Mouse (Mus musculus) natural killer cell, adult 2 months (primary cell): Measurements from ENCODE around the gene Ccng1.

Source experiments
- DNase-seq, 2 experiments: peaks; one replicate each; pipeline ENCODE4 v3.0.0; 2022; ENCODE audit warnings: low spot score in 2 of 2

Ccng1 gene

GRCm38 (mm10) chr11:40755109-40755627, at the start of gene Ccng1:
Gene Ccng1 (minus strand): TSS chr11:40755311.
- peak; percentile 80 to 84 for DNase-seq

- DNase-seq: no peak
Measured at GRCm38 (mm10) chr11:40790307-40790706, 35.2 kb upstream of the Ccng1 start.

GRCm38 (mm10) chr11:40789701-40790100, 34.6 kb upstream of the Ccng1 start:
- no peak for DNase-seq

GRCm38 (mm10) chr11:40786900-40787299, 31.8 kb upstream of the Ccng1 start:
- no peak for DNase-seq

- no peak for DNase-seq
Measured at GRCm38 (mm10) chr11:40784326-40784725, 29.2 kb upstream of the Ccng1 start.

GRCm38 (mm10) chr11:40783346-40783745, 28.2 kb upstream of the Ccng1 start:
- no peak for DNase-seq

- DNase-seq: no peak
Measured at GRCm38 (mm10) chr11:40781857-40782256, 26.7 kb upstream of the Ccng1 start.

- no peak for DNase-seq
Measured at GRCm38 (mm10) chr11:40775315-40776269, 20.5 kb upstream of the Ccng1 start.

GRCm38 (mm10) chr11:40764690-40765089, 9.6 kb upstream of the Ccng1 start:
- DNase-seq: no peak

- peak in 1 of 2 experiments; percentile 9 for DNase-seq
Measured at GRCm38 (mm10) chr11:40763395-40763794, 8.3 kb upstream of the Ccng1 start.

GRCm38 (mm10) chr11:40759896-40760295, 4.8 kb upstream of the Ccng1 start:
- no peak for DNase-seq

- no peak for DNase-seq
Measured at GRCm38 (mm10) chr11:40755968-40756367, 857 bp upstream of the Ccng1 start.

- peak in 1 of 2 experiments; percentile 6 for DNase-seq
Measured at GRCm38 (mm10) chr11:40754664-40755107, 425 bp downstream of the Ccng1 start.

GRCm38 (mm10) chr11:40753836-40754235, 1.3 kb downstream of the Ccng1 start:
- no peak for DNase-seq

GRCm38 (mm10) chr11:40747716-40748115, 7.4 kb downstream of the Ccng1 start:
- DNase-seq: no peak

- DNase-seq: no peak
Measured at GRCm38 (mm10) chr11:40746361-40746760, 8.8 kb downstream of the Ccng1 start.

- DNase-seq: no peak
Measured at GRCm38 (mm10) chr11:40744348-40744747, 10.8 kb downstream of the Ccng1 start.

- no peak for DNase-seq
Measured at GRCm38 (mm10) chr11:40741605-40742262, 13.4 kb downstream of the Ccng1 start.

- DNase-seq: no peak
Measured at GRCm38 (mm10) chr11:40737369-40737768, 17.7 kb downstream of the Ccng1 start.

GRCm38 (mm10) chr11:40734251-40734752, 20.8 kb downstream of the Ccng1 start:
- DNase-seq: no peak

GRCm38 (mm10) chr11:40733339-40734174, 21.6 kb downstream of the Ccng1 start, which contains the start of the genes Hmmr and Nudcd2:
Gene Hmmr (minus strand): TSS chr11:40733422.
Gene Nudcd2 (plus strand): TSS chr11:40733667.
- peak; percentile 93 to 94 for DNase-seq
